Mouse (Mus musculus) hindbrain, embryonic 15.5 days (tissue): Measurements from ENCODE around the gene Mboat2. TPM values are rescaled to one million over a fixed set of nuclear protein-coding genes. Genes with fewer than 3 reads are reported as not detected.

ENCODE experiments used
- ATAC-seq: fragments of 200-750 bp; cut with Nextera tagmentation; 2 replicates; pipeline ENCODE4 v1.8.0; 2017; ENCODE audit warnings: low read depth, moderate number of reproducible peaks, moderate TSS enrichment; ENCODE audit not compliant: low FRiP score
- H3K27ac ChIP-seq: fragments of 300-500 bp; sonication (generic); replicated peaks from 2 replicates; pipeline ENCODE4 v1.5.1; 2015; ENCODE audit warnings: mild to moderate bottlenecking, inconsistent platforms
- H3K27me3 ChIP-seq: fragments of 300-500 bp; sonication (generic); 2 replicates; pipeline ENCODE4 v1.6.1; 2015; ENCODE audit warnings: control low read depth, inconsistent platforms
- H3K36me3 ChIP-seq: fragments of 300-500 bp; sonication (generic); 2 replicates; pipeline ENCODE4 v1.6.1; 2015; ENCODE audit warnings: control low read depth, inconsistent platforms
- H3K4me1 ChIP-seq: fragments of 300-500 bp; sonication (generic); replicated peaks from 2 replicates; pipeline ENCODE4 v1.6.1; 2015; ENCODE audit warnings: control low read depth, inconsistent platforms
- H3K4me2 ChIP-seq: fragments of 300-500 bp; sonication (generic); 2 replicates; pipeline ENCODE4 v1.6.1; 2015; ENCODE audit warnings: moderate library complexity, mild to moderate bottlenecking, inconsistent platforms
- H3K4me3 ChIP-seq: fragments of 300-500 bp; sonication (generic); 2 replicates; pipeline ENCODE4 v1.5.1; 2015; ENCODE audit warnings: mild to moderate bottlenecking, inconsistent platforms
- H3K9ac ChIP-seq: fragments of 300-500 bp; sonication (generic); 2 replicates; pipeline ENCODE4 v1.6.1; 2015; ENCODE audit warnings: inconsistent platforms
- H3K9me3 ChIP-seq: fragments of 300-500 bp; sonication (generic); 2 replicates; pipeline ENCODE4 v1.6.1; 2016; ENCODE audit warnings: control low read depth, inconsistent platforms
- WGBS: fragments of 180-500 bp; shearing (Covaris S2); methylation state at CpG from one replicate; pipeline ENCODE4 v1.1.7; 2015; 5-methylcytosine and 5-hydroxymethylcytosine counted together
- polyA plus RNA-seq: library from polyadenylated mRNA; unstranded; fragments of >200 nt; fragmentation: Nextera tagmentation; extraction: Ambion mirVana; gene quantifications from 2 replicates; pipeline ENCODE4 v1.2.1, GENCODE M21; 2015

Mboat2 gene
- polyA plus RNA-seq, 1 experiment from 2014 or later = 65.5 TPM

DNA sequence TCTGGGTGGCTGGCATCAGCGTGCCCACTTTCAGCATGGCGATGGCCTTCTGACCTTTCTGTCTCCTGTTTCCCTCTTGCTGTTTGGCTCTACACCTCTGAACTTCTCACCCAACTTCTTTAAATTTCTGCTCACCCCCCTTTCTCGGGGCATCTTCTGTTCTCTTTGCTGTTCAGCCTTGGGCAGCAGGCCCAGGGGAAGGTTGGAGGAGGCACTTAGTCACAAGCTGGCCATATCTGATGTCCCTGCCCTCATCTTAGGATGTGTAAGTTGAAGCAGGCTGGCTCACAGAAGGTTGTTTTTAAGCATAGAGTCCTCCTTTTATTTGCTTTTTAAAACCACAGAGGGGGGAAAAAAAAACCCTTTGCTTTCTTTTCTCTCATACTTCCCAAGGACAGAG is 103.3 kb downstream of the Mboat2 start:
- Histone ChIP-seq H3K9ac (no peak overlapping the region), H3K27ac (0 out of 2 replicates have a peak overlapping the region, but pooled peaks have one; percentile 49), H3K9me3 (no peaks in the 10 kb centered on the region), H3K36me3 (no peaks in the 10 kb centered on the region), H3K27me3 (no peaks in the 10 kb centered on the region), H3K4me1 (peaks cover 10% of the 10 kb centered on the region), H3K4me3 (no peak overlapping the region), H3K4me2 (no peak overlapping the region)
- 84% methylated on average over 3 of the region's 3 CpGs for WGBS
- ATAC-seq = no peak

DNA sequence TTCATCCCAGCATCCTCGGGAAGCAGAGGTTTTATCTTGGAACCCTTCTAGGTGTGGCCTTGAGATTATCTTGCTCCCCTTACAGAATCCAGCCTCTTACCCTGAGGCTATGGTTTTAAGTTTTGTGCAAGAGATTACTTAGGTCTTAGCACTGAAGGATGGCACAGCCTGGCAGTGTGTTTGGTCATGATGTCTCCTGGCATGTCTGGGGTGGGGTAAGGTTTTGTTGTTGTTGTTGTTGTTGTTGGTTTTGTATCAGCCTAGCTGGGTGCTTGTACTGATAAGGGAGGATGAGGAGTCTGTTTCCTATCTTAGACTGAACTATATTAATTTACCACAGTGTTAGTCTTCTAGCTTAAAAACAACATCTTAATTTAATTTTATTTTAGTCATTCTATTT is 105.6 kb downstream of the Mboat2 start:
- no peak overlapping the region for H3K27ac ChIP-seq
- 91% methylated on average over 1 of the region's 1 CpGs for WGBS
- H3K4me1 ChIP-seq = peaks cover 8% of the 10 kb centered on the region
- ATAC-seq = no peak
- H3K27me3 ChIP-seq = no peaks in the 10 kb centered on the region
- peaks cover 9% of the 10 kb centered on the region for H3K36me3 ChIP-seq
- H3K9me3 ChIP-seq = no peaks in the 10 kb centered on the region
- H3K9ac ChIP-seq = no peak overlapping the region
- H3K4me3 ChIP-seq = no peak overlapping the region
- H3K4me2 ChIP-seq = no peak overlapping the region

DNA sequence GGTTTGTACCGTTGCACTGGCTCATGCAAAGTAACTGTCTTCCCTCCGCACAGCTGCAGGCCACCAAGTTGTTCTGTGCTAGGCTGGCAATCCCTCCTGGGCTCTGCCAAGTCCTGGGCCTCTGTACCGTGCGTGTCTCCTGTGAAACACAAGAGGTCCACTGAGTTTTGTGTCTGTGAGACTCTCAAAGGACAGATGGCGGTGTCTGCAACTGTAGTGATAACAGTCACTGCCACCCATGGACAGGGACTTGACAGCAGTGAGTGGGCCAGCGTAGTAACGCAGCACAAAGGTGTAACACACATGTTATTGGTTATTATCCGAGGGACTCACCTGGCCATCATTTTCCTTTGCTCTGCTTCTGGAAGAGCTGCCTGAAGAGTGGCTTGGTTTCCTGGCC is 108.7 kb downstream of the Mboat2 start:
- no peaks in the 10 kb centered on the region for H3K27me3 ChIP-seq
- no peaks in the 10 kb centered on the region for H3K4me1 ChIP-seq
- H3K4me3 ChIP-seq = no peak overlapping the region
- H3K27ac ChIP-seq = no peak overlapping the region
- ATAC-seq = no peak
- H3K9ac ChIP-seq = no peak overlapping the region
- peaks cover 19% of the 10 kb centered on the region for H3K36me3 ChIP-seq
- 94% methylated on average over 8 of the region's 8 CpGs for WGBS
- H3K4me2 ChIP-seq = no peak overlapping the region
- no peaks in the 10 kb centered on the region for H3K9me3 ChIP-seq

DNA sequence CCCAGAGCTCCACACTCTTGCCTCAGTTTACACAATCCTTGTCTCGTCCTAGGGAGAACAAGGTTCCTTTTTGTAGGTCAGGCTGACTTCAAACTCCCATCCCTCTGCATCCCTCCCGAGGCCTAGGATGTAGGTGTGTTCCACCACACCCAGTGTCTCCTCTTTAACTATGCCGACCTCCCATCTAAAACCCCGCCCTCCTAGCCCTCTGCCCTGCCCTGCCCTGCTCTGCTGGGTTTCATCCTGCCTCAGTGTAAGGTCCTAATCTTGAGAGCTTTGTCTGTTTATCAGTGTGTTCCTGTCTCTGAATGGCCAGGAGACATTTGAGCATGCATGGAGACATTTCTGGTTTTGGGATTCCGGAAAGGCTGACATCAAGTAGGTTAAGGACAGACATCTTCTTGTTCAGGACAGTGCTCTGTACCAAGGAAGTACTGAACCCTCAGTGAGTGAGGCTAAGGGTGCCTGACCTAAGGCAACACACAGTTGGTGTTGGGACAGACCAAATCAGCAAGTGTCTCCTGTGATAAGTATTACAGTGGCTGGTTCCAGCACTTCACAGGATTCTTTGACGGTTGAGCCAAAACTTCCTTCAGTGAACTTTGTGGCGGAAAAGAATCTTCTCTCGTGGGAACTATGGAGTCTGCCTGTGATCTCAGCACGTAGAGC is 112.1 kb downstream of the Mboat2 start:
- H3K27ac ChIP-seq = no peak overlapping the region
- H3K4me2 ChIP-seq = no peak overlapping the region
- no peaks in the 10 kb centered on the region for H3K9me3 ChIP-seq
- no peaks in the 10 kb centered on the region for H3K27me3 ChIP-seq
- no peak overlapping the region for H3K4me3 ChIP-seq
- H3K4me1 ChIP-seq = no peaks in the 10 kb centered on the region
- no peak overlapping the region for H3K9ac ChIP-seq
- peaks cover 19% of the 10 kb centered on the region for H3K36me3 ChIP-seq
- no peak for ATAC-seq
- WGBS = 83% methylated on average over 9 of the region's 9 CpGs

DNA sequence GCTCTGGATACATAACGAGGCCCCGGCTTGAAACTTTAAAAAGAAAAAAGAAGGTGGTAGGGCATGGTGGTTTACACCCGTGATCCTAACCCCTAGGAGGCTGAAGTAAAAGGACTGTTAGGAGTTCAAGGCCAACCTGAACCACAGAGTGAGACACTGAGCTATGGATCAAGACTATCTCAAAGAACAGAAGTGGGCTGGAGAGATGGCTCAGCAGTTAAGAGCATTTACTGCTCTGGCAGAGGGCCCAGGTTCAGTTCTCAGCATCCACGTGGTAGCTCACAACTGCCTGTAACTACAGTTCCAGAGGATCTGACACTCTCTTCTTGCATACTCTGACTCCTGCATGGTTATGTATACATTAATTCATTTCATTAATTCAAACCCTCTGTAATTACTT is 112.7 kb downstream of the Mboat2 start:
- Histone ChIP-seq H3K27me3 (no peaks in the 10 kb centered on the region), H3K4me1 (no peaks in the 10 kb centered on the region), H3K36me3 (peaks cover 19% of the 10 kb centered on the region), H3K9me3 (no peaks in the 10 kb centered on the region), H3K4me2 (no peak overlapping the region), H3K9ac (no peak overlapping the region), H3K27ac (no peak overlapping the region), H3K4me3 (no peak overlapping the region)
- WGBS = 91% methylated on average over 4 of the region's 4 CpGs
- ATAC-seq = no peak

DNA sequence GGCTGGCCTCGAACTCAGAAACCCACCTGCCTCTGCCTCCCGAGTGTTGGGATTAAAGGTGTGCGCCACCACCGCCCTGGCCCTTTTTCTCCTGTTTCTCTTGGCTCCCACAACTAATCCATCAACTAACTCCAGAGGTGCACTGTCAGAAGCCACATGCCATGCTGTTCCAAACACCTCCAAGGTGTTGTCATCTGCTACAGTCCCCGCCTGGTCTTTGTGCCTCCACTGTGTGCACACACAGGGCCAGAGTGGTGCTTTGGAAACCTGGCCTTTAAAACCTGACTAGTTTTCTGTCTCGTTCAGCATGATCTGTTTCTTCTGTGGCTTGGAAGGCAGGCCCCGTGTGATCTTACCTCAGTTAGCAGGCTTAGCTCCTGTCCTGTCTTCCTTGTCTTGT is 113.9 kb downstream of the Mboat2 start:
- no peak for ATAC-seq
- Histone ChIP-seq H3K9ac (no peak overlapping the region), H3K27ac (no peak overlapping the region), H3K9me3 (no peaks in the 10 kb centered on the region), H3K4me1 (no peaks in the 10 kb centered on the region), H3K4me3 (no peak overlapping the region), H3K4me2 (no peak overlapping the region), H3K36me3 (peaks cover 14% of the 10 kb centered on the region; the same call in 1 of the 2 replicates), H3K27me3 (no peaks in the 10 kb centered on the region)
- WGBS = 94% methylated on average over 7 of the region's 7 CpGs

DNA sequence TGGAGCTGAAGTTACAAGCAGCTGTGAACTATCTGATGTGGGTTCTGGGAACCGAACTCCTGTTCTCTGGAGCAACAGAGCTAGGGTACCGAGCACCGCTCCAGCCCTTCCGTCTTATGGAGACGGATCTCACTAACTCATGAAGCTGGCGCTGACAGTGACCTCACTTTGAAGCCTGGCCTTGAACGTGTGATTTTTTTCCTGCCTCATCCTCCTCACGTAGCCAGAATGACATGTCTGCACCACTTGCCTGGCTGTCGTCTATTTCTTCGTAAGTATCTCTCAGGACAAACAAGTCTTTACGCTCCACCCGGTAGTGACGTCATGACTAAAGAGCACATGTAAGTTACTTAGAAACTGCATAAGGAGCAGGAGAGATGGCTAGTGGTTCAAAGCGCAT is 116.4 kb downstream of the Mboat2 start:
- no peaks in the 10 kb centered on the region for H3K4me1 ChIP-seq
- no peak overlapping the region for H3K4me2 ChIP-seq
- H3K36me3 ChIP-seq = peaks cover 10% of the 10 kb centered on the region; the same call in 1 of the 2 replicates
- H3K9me3 ChIP-seq = no peaks in the 10 kb centered on the region
- no peaks in the 10 kb centered on the region for H3K27me3 ChIP-seq
- H3K4me3 ChIP-seq = no peak overlapping the region
- H3K27ac ChIP-seq = no peak overlapping the region
- H3K9ac ChIP-seq = no peak overlapping the region
- ATAC-seq = no peak
- WGBS = 92% methylated on average over 14 of the region's 14 CpGs

DNA sequence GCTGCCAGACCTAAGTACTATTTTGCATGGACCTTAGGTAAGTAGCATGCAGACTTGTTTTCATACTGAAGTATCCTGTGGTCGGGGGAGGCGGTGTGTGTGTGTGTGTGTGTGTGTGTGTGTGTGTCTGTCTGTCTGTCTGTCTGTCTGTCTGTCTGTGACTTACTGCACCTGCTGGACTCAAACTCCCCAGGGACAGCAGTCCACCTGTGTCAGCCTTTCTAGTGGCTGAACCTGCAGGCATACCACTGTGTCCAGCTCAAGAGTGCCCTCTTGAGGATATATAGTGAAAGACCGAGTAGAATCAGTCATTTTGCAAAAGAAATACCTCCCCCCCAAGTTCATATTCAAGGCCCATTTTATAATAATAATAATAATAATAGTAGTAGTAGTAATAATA is 117.7 kb downstream of the Mboat2 start:
- WGBS = 64% methylated on average over 3 of the region's 3 CpGs
- peaks cover 10% of the 10 kb centered on the region; the same call in 1 of the 2 replicates for H3K36me3 ChIP-seq
- ATAC-seq = no peak

DNA sequence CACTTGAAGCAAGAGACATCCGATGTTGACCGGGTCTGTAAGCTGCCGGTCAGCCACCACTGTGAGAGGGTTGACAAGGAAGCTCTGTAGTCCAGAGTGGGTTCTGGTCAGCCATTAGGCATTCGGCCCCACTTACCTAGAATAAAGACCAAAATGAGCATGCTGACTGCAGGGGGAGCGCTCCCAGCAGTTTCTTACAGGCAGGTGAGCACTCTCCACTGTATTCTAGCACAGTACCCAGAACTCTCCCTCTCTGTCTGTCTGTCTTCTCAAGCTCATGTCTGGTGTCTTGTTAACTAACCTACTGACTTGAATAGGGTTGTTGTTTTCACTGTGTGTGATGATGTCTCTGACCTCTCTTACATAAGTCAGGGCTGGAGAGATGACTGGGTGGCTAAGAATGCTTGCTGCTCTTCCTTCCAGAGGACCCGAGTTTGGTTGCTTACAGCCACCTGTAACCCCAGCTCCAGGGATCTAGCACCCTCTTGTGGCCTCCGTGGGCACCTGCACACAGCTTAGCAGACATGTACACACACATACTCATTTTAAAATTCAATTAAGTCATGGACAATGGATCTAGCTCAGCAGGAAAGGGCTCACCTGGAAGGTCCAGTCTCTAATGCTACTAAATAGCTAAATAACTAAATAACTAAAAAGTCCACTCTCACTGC is 119.8 kb downstream of the Mboat2 start:
- Histone ChIP-seq H3K36me3 (peaks cover 17% of the 10 kb centered on the region), H3K4me2 (no peak overlapping the region), H3K4me1 (no peaks in the 10 kb centered on the region), H3K27ac (no peak overlapping the region), H3K4me3 (no peak overlapping the region), H3K9ac (no peak overlapping the region), H3K27me3 (no peaks in the 10 kb centered on the region), H3K9me3 (no peaks in the 10 kb centered on the region)
- WGBS = 95% methylated on average over 7 of the region's 7 CpGs
- no peak for ATAC-seq

More for the DNA sequence above, 117.7 kb downstream of the Mboat2 start:
- H3K4me2 ChIP-seq = no peak overlapping the region
- H3K27me3 ChIP-seq = no peaks in the 10 kb centered on the region
- H3K9ac ChIP-seq = no peak overlapping the region
- no peak overlapping the region for H3K4me3 ChIP-seq
- no peaks in the 10 kb centered on the region for H3K9me3 ChIP-seq
- H3K4me1 ChIP-seq = no peaks in the 10 kb centered on the region
- no peak overlapping the region for H3K27ac ChIP-seq

DNA sequence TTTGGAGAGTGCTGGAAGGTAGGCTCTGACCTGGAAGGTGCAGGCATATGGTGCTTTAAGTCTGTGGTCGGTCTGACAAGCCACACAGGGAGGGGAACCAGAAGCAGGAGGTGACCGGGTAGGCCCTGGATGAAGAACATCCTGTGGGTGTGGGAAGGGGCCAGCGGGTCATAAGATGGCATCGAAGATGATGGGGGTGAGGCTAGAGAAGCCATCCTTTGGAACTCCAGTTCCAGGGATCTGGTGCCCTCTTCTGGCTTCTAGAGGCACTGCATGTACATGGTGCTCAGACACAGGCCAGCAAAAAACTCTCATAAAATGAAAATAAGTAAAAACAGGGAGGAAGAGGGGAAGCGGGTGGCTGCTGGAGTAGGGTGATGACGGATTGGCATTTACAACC is 121.5 kb downstream of the Mboat2 start:
- Histone ChIP-seq H3K36me3 (peaks cover 17% of the 10 kb centered on the region), H3K4me1 (no peaks in the 10 kb centered on the region), H3K9me3 (no peaks in the 10 kb centered on the region), H3K4me2 (no peak overlapping the region), H3K9ac (no peak overlapping the region), H3K27ac (no peak overlapping the region), H3K4me3 (no peak overlapping the region), H3K27me3 (no peaks in the 10 kb centered on the region)
- 64% methylated on average over 6 of the region's 6 CpGs for WGBS
- peak; percentile 48; the same call in 1 of the 2 replicates for ATAC-seq

DNA sequence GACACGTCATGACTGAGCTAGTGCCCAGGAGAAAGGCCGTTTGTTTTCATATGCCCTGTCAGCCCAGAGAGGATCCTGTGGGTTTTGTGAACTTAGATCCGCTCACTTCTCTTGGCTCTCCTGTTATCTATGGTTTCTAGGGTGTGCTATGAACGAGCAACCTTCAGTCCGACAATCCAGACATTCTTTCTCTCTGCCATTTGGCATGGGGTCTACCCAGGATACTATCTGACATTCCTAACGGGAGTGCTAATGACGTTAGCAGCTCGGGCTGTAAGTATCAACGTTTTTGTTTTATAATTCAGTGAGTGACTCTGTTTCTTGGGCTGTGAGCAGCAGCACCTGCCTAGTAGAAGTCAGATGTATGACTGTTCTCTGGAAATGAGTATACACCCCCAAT is 124.5 kb downstream of the Mboat2 start:
- no peak overlapping the region for H3K27ac ChIP-seq
- no peaks in the 10 kb centered on the region for H3K27me3 ChIP-seq
- WGBS = 90% methylated on average over 9 of the region's 9 CpGs
- peaks cover 24% of the 10 kb centered on the region for H3K36me3 ChIP-seq
- no peak overlapping the region for H3K4me3 ChIP-seq
- H3K4me2 ChIP-seq = no peak overlapping the region
- no peaks in the 10 kb centered on the region for H3K9me3 ChIP-seq
- H3K9ac ChIP-seq = no peak overlapping the region
- no peaks in the 10 kb centered on the region for H3K4me1 ChIP-seq
- ATAC-seq = no peak

DNA sequence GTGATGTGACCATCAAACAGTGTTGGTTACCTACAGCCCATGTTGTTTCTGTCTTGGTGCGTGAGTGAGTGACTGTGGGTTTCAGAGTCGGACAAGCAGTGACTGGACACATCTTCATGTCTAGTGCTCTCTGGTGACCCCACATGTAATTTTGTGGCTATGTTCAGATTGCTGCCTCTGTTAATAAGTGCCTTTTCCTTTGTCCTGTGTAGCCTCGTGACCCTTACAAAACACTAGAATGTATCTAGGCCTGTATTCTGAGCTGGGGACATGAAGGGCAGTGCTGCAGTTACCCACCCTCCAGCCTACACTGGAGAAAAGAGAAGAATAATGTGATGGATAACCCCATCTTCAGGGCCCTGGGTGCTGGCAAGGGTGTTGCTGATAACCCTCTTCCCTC is 127.8 kb downstream of the Mboat2 start:
- Histone ChIP-seq H3K9ac (no peak overlapping the region), H3K4me3 (no peak overlapping the region), H3K4me1 (no peaks in the 10 kb centered on the region), H3K27ac (no peak overlapping the region), H3K9me3 (no peaks in the 10 kb centered on the region), H3K27me3 (no peaks in the 10 kb centered on the region), H3K4me2 (no peak overlapping the region), H3K36me3 (peaks cover 19% of the 10 kb centered on the region)
- 93% methylated on average over 3 of the region's 3 CpGs for WGBS
- ATAC-seq = no peak
